Comparison of ENCODE assay signal across 29 mouse cellular contexts in the genomic region with DNA sequence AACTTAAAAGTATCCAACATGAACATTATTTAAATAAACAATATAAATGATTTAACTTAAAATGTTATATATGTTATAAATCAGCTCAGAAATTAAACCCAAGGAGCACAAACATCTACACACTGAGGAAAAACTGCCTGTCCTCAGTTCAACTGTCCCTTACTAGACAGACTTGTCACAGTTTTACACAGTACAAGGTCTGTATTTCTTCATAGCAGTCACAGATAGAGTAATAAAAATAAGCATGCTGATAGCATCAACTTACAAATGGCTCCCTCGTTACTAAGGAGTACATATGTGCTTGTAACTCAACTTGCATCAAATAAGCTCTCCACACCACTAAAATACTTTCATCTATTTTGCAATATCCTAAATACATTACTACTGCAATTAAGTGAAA.
"Had no signal": no experiment of that assay in that cellular context is flagged by ENCODE, and none has a peak within 500 bp of the region (broad histone marks: within the 10 kb centered on the region; RNA-seq: fewer than 3 reads in every experiment).

No protein-coding gene starts in this region.

- H3K4me3 ChIP-seq: embryonic facial prominence, embryonic 10.5 days; embryonic facial prominence, embryonic 12.5 days; embryonic facial prominence, embryonic 13.5 days; embryonic facial prominence, embryonic 15.5 days; erythroblast, embryonic 14.5 days; forebrain, embryonic 10.5 days; forebrain, embryonic 12.5 days; forebrain, embryonic 13.5 days; forebrain, embryonic 15.5 days; gastrocnemius, adult 2 months; heart, adult 2 months had no signal

- H3K4me2 ChIP-seq: embryonic facial prominence, embryonic 12.5 days; embryonic facial prominence, embryonic 13.5 days; embryonic facial prominence, embryonic 15.5 days; forebrain, embryonic 12.5 days; forebrain, embryonic 13.5 days; forebrain, embryonic 15.5 days had no signal

- H3K9ac ChIP-seq: embryonic facial prominence, embryonic 12.5 days; embryonic facial prominence, embryonic 13.5 days; embryonic facial prominence, embryonic 15.5 days; forebrain, embryonic 12.5 days; forebrain, embryonic 13.5 days; forebrain, embryonic 15.5 days; forebrain, postnatal 0 days had no signal

- H3K27ac ChIP-seq: embryonic facial prominence, embryonic 10.5 days; embryonic facial prominence, embryonic 12.5 days; embryonic facial prominence, embryonic 13.5 days; embryonic facial prominence, embryonic 15.5 days; forebrain, embryonic 10.5 days; forebrain, embryonic 12.5 days; forebrain, embryonic 13.5 days; forebrain, embryonic 15.5 days; gastrocnemius, adult 2 months; heart, adult 2 months had no signal

- H3K9me3 ChIP-seq: embryonic facial prominence, embryonic 10.5 days; embryonic facial prominence, embryonic 12.5 days; embryonic facial prominence, embryonic 13.5 days; embryonic facial prominence, embryonic 15.5 days; forebrain, embryonic 10.5 days; forebrain, embryonic 12.5 days; forebrain, embryonic 13.5 days; forebrain, embryonic 15.5 days had no signal

- DNase-seq: cerebellum, adult 2 months; cerebellum, adult 8-10 months; cerebellum, adult 9-10 months; cerebellum, adult 9-11 months; cerebellum, postnatal 10 days; cerebellum, postnatal 14 days; cerebellum, postnatal 25 days; cerebellum, postnatal 36 days; embryo, embryonic 11 days; forebrain, postnatal 0 days; gastrocnemius, adult 2 months; gastrocnemius, postnatal 10 days; gastrocnemius, postnatal 14 days; gastrocnemius, postnatal 25 days; gastrocnemius, postnatal 36 days; heart, adult 11 months; heart, adult 18-20 months; heart, adult 2 months had no signal

- H3K4me1 ChIP-seq: embryonic facial prominence, embryonic 10.5 days; embryonic facial prominence, embryonic 12.5 days; embryonic facial prominence, embryonic 15.5 days; forebrain, embryonic 12.5 days had no signal

- ATAC-seq: forebrain, embryonic 13.5 days; forebrain, embryonic 14.5 days; forebrain, embryonic 15.5 days; forebrain, embryonic 16.5 days; forebrain, postnatal 0 days had no signal

- H3K27me3 ChIP-seq: embryonic facial prominence, embryonic 12.5 days; embryonic facial prominence, embryonic 13.5 days; embryonic facial prominence, embryonic 15.5 days; forebrain, embryonic 12.5 days; forebrain, embryonic 13.5 days; forebrain, embryonic 15.5 days had no signal
